In the genomic region with DNA sequence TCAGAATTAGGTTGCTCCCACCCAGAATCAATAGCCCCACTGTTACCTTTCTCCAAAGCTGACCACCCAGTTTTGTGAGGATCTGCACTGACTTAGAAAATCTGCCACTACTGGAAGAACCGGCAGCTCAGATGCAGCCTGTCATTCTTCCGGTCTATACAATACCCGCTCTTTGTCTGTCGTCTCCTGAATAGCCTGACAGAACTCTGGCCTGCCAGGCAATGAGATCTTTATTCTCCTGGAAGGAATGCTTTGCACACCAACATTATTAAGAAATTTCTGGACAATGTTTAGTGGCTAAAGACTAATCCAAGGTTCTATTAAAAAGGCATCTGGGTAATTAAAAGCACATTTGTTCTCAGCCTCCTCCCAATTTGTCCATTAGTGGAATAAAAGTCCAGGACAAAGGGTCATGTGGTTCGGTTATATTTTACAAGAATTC, we compare ENCODE assay signal across 15 mouse cellular contexts.
DNase-seq lines count a peak whose midpoint lies in the region; ATAC-seq and TF ChIP-seq lines count a peak whose summit lies in the region.
"Had no signal": no experiment of that assay in that cellular context is flagged by ENCODE, and none has a peak within 500 bp of the region (broad histone marks: within the 10 kb centered on the region; RNA-seq: fewer than 3 reads in every experiment).

No protein-coding gene starts in this region.

- peak; percentile 49 for DNase-seq in hindbrain, embryonic 11.5 days (ENCODE audit: low spot score)
- peak; percentile 37 for DNase-seq in embryonic facial prominence, embryonic 10.5 days (ENCODE audit: low spot score)
- peak; percentile 68 for DNase-seq in forelimb bud, embryonic 11.5 days (ENCODE audit: low read depth, low spot score)
- no peak for DNase-seq in cerebellum, postnatal 36 days
- no peak for DNase-seq in stomach, postnatal 0 days (ENCODE audit: low spot score)
- no peak for DNase-seq in heart, embryonic 10.5 days (ENCODE audit: low spot score)
- DNase-seq: cerebellum, adult 9-10 months; heart, postnatal 10 days; kidney, postnatal 25 days; liver; lung, embryonic 14.5 days had no signal

- TF ChIP-seq EP300 in stomach, postnatal 0 days (optimal IDR thresholded peaks at IDR 0.05) = no peak

- H3K27me3 ChIP-seq in hindbrain, embryonic 11.5 days (ENCODE audit: control insufficient read depth, insufficient read depth, low read length) = no peaks in the 10 kb centered on the region
- no peaks in the 10 kb centered on the region for H3K27me3 ChIP-seq in hindbrain, embryonic 16.5 days (replicated peaks; ENCODE audit: control insufficient read depth, insufficient read depth, low read length)
- peaks cover 4% of the 10 kb centered on the region; the same call in 1 of the 2 replicates for H3K27me3 ChIP-seq in embryonic facial prominence, embryonic 10.5 days (replicated peaks; ENCODE audit: low read depth, poor library complexity, severe bottlenecking)
- H3K27me3 ChIP-seq in midbrain, embryonic 13.5 days = peaks cover 37% of the 10 kb centered on the region
- no peaks in the 10 kb centered on the region for H3K27me3 ChIP-seq in stomach, postnatal 0 days (ENCODE audit: control insufficient read depth, insufficient read depth, low read length)
- H3K27me3 ChIP-seq in heart, embryonic 10.5 days (ENCODE audit: insufficient read depth, poor library complexity, severe bottlenecking) = no peaks in the 10 kb centered on the region

- H3K4me1 ChIP-seq in hindbrain, embryonic 11.5 days (replicated peaks; ENCODE audit: control insufficient read depth, insufficient read depth, low read length) = no peaks in the 10 kb centered on the region
- peaks cover 4% of the 10 kb centered on the region; the same call in 1 of the 2 replicates for H3K4me1 ChIP-seq in hindbrain, embryonic 16.5 days (ENCODE audit: control insufficient read depth, insufficient read depth, low read depth, low read length)
- H3K4me1 ChIP-seq in embryonic facial prominence, embryonic 10.5 days = peaks cover 57% of the 10 kb centered on the region
- peaks cover 5% of the 10 kb centered on the region; the same call in 1 of the 2 replicates for H3K4me1 ChIP-seq in midbrain, embryonic 13.5 days (replicated peaks)
- no peaks in the 10 kb centered on the region for H3K4me1 ChIP-seq in stomach, postnatal 0 days (replicated peaks; ENCODE audit: control insufficient read depth, insufficient read depth)
- H3K4me1 ChIP-seq in heart, embryonic 10.5 days = no peaks in the 10 kb centered on the region
- H3K4me1 ChIP-seq: neural tube, embryonic 12.5 days had no signal

- WGBS in hindbrain, embryonic 11.5 days = 29% methylated on average over 5 of the region's 5 CpGs
- 22% methylated on average over 5 of the region's 5 CpGs for WGBS in hindbrain, embryonic 16.5 days
- 17% methylated on average over 5 of the region's 5 CpGs for WGBS in embryonic facial prominence, embryonic 10.5 days
- 15% methylated on average over 5 of the region's 5 CpGs for WGBS in midbrain, embryonic 13.5 days
- 54% methylated on average over 5 of the region's 5 CpGs for WGBS in stomach, postnatal 0 days
- WGBS in heart, embryonic 10.5 days = 64% methylated on average over 5 of the region's 5 CpGs

- peak; percentile 68 for ATAC-seq in hindbrain, embryonic 11.5 days (ENCODE audit: low FRiP score)
- ATAC-seq in hindbrain, embryonic 16.5 days = no peak
- peak; percentile 73 for ATAC-seq in midbrain, embryonic 13.5 days
- no peak for ATAC-seq in stomach, postnatal 0 days (ENCODE audit: low FRiP score, low TSS enrichment)
- ATAC-seq: intestine, embryonic 16.5 days had no signal

- no peak overlapping the region for H3K4me3 ChIP-seq in hindbrain, embryonic 11.5 days (ENCODE audit: low read depth, low read length)
- no peak overlapping the region for H3K4me3 ChIP-seq in hindbrain, embryonic 16.5 days (ENCODE audit: low read length)
- H3K4me3 ChIP-seq in embryonic facial prominence, embryonic 10.5 days = no peak overlapping the region
- H3K4me3 ChIP-seq in midbrain, embryonic 13.5 days (replicated peaks) = no peak overlapping the region
- no peak overlapping the region for H3K4me3 ChIP-seq in stomach, postnatal 0 days (ENCODE audit: low read depth, low read length)
- H3K4me3 ChIP-seq in heart, embryonic 10.5 days = no peak overlapping the region
- H3K4me3 ChIP-seq: neural tube, embryonic 12.5 days had no signal

- no peak overlapping the region for H3K4me2 ChIP-seq in hindbrain, embryonic 11.5 days (replicated peaks; ENCODE audit: low read depth, low read length)
- H3K4me2 ChIP-seq in hindbrain, embryonic 16.5 days (ENCODE audit: low read length) = no peak overlapping the region
- no peak overlapping the region for H3K4me2 ChIP-seq in midbrain, embryonic 13.5 days (replicated peaks)
- no peak overlapping the region for H3K4me2 ChIP-seq in stomach, postnatal 0 days (replicated peaks; ENCODE audit: low read depth)
- H3K4me2 ChIP-seq: lung, embryonic 14.5 days; neural tube, embryonic 12.5 days had no signal

- no peaks in the 10 kb centered on the region for H3K9me3 ChIP-seq in hindbrain, embryonic 11.5 days (ENCODE audit: control insufficient read depth, low read length)
- no peaks in the 10 kb centered on the region for H3K9me3 ChIP-seq in hindbrain, embryonic 16.5 days (ENCODE audit: control insufficient read depth, low read length)
- no peaks in the 10 kb centered on the region for H3K9me3 ChIP-seq in embryonic facial prominence, embryonic 10.5 days
- H3K9me3 ChIP-seq in midbrain, embryonic 13.5 days = no peaks in the 10 kb centered on the region
- H3K9me3 ChIP-seq in stomach, postnatal 0 days (ENCODE audit: control insufficient read depth, low read length) = no peaks in the 10 kb centered on the region
- no peaks in the 10 kb centered on the region for H3K9me3 ChIP-seq in heart, embryonic 10.5 days
- H3K9me3 ChIP-seq: neural tube, embryonic 12.5 days had no signal

- no peaks in the 10 kb centered on the region for H3K36me3 ChIP-seq in hindbrain, embryonic 11.5 days (ENCODE audit: control insufficient read depth, insufficient read depth, low read length)
- H3K36me3 ChIP-seq in hindbrain, embryonic 16.5 days (ENCODE audit: control insufficient read depth, insufficient read depth, low read length) = no peaks in the 10 kb centered on the region
- H3K36me3 ChIP-seq in embryonic facial prominence, embryonic 10.5 days (replicated peaks) = no peaks in the 10 kb centered on the region
- H3K36me3 ChIP-seq in midbrain, embryonic 13.5 days = no peaks in the 10 kb centered on the region
- no peaks in the 10 kb centered on the region for H3K36me3 ChIP-seq in stomach, postnatal 0 days (ENCODE audit: control insufficient read depth, insufficient read depth, low read length)
- H3K36me3 ChIP-seq in heart, embryonic 10.5 days = no peaks in the 10 kb centered on the region
- H3K36me3 ChIP-seq: neural tube, embryonic 12.5 days had no signal

- H3K27ac ChIP-seq in hindbrain, embryonic 11.5 days (ENCODE audit: low read depth, low read length) = no peak overlapping the region
- H3K27ac ChIP-seq in hindbrain, embryonic 16.5 days (ENCODE audit: low read depth, low read length) = no peak overlapping the region
- H3K27ac ChIP-seq in embryonic facial prominence, embryonic 10.5 days (replicated peaks) = peak overlapping the region; percentile 69
- H3K27ac ChIP-seq in midbrain, embryonic 13.5 days = no peak overlapping the region
- no peak overlapping the region for H3K27ac ChIP-seq in stomach, postnatal 0 days (replicated peaks)
- no peak overlapping the region for H3K27ac ChIP-seq in heart, embryonic 10.5 days
- H3K27ac ChIP-seq: neural tube, embryonic 12.5 days had no signal

- no peak for TF ChIP-seq CTCF in stomach, postnatal 0 days (IDR thresholded peaks at IDR 0.05; ENCODE audit: low read depth)

- no peak overlapping the region for H3K9ac ChIP-seq in hindbrain, embryonic 11.5 days (ENCODE audit: low read depth, low read length)
- no peak overlapping the region for H3K9ac ChIP-seq in hindbrain, embryonic 16.5 days (ENCODE audit: low read depth, low read length)
- no peak overlapping the region for H3K9ac ChIP-seq in midbrain, embryonic 13.5 days (replicated peaks)
- no peak overlapping the region for H3K9ac ChIP-seq in stomach, postnatal 0 days (ENCODE audit: low read length)
- H3K9ac ChIP-seq: lung, embryonic 14.5 days; neural tube, embryonic 12.5 days had no signal

Comparison
In these comparisons a context has a peak if more than half of its experiments do, and no peak if none do; other contexts are left out.
1. ATAC-seq: peak in hindbrain, embryonic 11.5 days (single experiment) and midbrain, embryonic 13.5 days (single experiment); none in hindbrain, embryonic 16.5 days (single experiment) and stomach, postnatal 0 days (single experiment).
2. DNase-seq: peak in hindbrain, embryonic 11.5 days (single experiment), embryonic facial prominence, embryonic 10.5 days (single experiment) and forelimb bud, embryonic 11.5 days (single experiment); none in cerebellum, postnatal 36 days (0 of 2), stomach, postnatal 0 days (single experiment) and heart, embryonic 10.5 days (single experiment).